Mouse (Mus musculus): ENCODE data around the gene Krt6a.
"Not testable (repeated sequence)": the region's sequence is repeated elsewhere in the genome, so short reads cannot be mapped to it uniquely, and the experiment has no call there.

Krt6a gene

GRCm38 (mm10) chr15:101694207-101694606 lies at the start of gene Krt6a:
Krt6a (minus strand) TSS chr15:101694307.
- DNase-seq (ENCODE audit: low read depth, low spot score): no peak

- DNase-seq (ENCODE audit: low read depth, low spot score): peak; percentile 10
These were observed 48.6 kb upstream of the Krt6a start, which contains the start of gene Krt71 for GRCm38 (mm10) chr15:101742711-101743110. Krt71 (minus strand) TSS chr15:101743109.

- DNase-seq (ENCODE audit: low read depth, low spot score): no peak
These were observed 43.7 kb upstream of the Krt6a start for GRCm38 (mm10) chr15:101737786-101738185.

GRCm38 (mm10) chr15:101730653-101731052 lies 36.5 kb upstream of the Krt6a start:
- no peak for DNase-seq (ENCODE audit: low read depth, low spot score)

- no peak for DNase-seq (ENCODE audit: low read depth, low spot score)
These were observed 30.6 kb upstream of the Krt6a start for GRCm38 (mm10) chr15:101724686-101725085.

- no peak for DNase-seq (ENCODE audit: low read depth, low spot score)
These were observed 21.7 kb upstream of the Krt6a start for GRCm38 (mm10) chr15:101715831-101716230.

GRCm38 (mm10) chr15:101714356-101714755 lies 20.2 kb upstream of the Krt6a start:
- DNase-seq (ENCODE audit: low read depth, low spot score): no peak

- DNase-seq (ENCODE audit: low read depth, low spot score): no peak
These were observed 19.6 kb upstream of the Krt6a start for GRCm38 (mm10) chr15:101713731-101714130.

GRCm38 (mm10) chr15:101712720-101713119 lies 18.6 kb upstream of the Krt6a start, which contains the start of gene Krt5:
Krt5 (minus strand) TSS chr15:101712898.
- no peak for DNase-seq (ENCODE audit: low read depth, low spot score)

GRCm38 (mm10) chr15:101708683-101709082 lies 14.6 kb upstream of the Krt6a start:
- DNase-seq (ENCODE audit: low read depth, low spot score): peak; percentile 14

GRCm38 (mm10) chr15:101707454-101707853 lies 13.3 kb upstream of the Krt6a start:
- DNase-seq (ENCODE audit: low read depth, low spot score): no peak

GRCm38 (mm10) chr15:101704066-101704465 lies 10.0 kb upstream of the Krt6a start:
- peak; percentile 68 for DNase-seq (ENCODE audit: low read depth, low spot score)

- DNase-seq (ENCODE audit: low read depth, low spot score): peak; percentile 34
These were observed 8.3 kb upstream of the Krt6a start for GRCm38 (mm10) chr15:101702380-101702779.

- DNase-seq (ENCODE audit: low read depth, low spot score): no peak
These were observed 5.8 kb upstream of the Krt6a start for GRCm38 (mm10) chr15:101699866-101700265.

GRCm38 (mm10) chr15:101699192-101699591 lies 5.1 kb upstream of the Krt6a start:
- DNase-seq (ENCODE audit: low read depth, low spot score): no peak

GRCm38 (mm10) chr15:101697326-101698188 lies 3.5 kb upstream of the Krt6a start:
- no peak for DNase-seq (ENCODE audit: low read depth, low spot score)

- DNase-seq (ENCODE audit: low read depth, low spot score): not testable (repeated sequence)
These were observed 3.6 kb downstream of the Krt6a start for GRCm38 (mm10) chr15:101690460-101690859.

- no peak for DNase-seq (ENCODE audit: low read depth, low spot score)
These were observed 5.9 kb downstream of the Krt6a start for GRCm38 (mm10) chr15:101688161-101688560.

GRCm38 (mm10) chr15:101680187-101680586 lies 13.9 kb downstream of the Krt6a start, which contains the start of gene Krt6b:
Krt6b (minus strand) TSS chr15:101680287.
- DNase-seq (ENCODE audit: low read depth, low spot score): no peak

- DNase-seq (ENCODE audit: low read depth, low spot score): no peak
These were observed 18.1 kb downstream of the Krt6a start for GRCm38 (mm10) chr15:101675978-101676377.

GRCm38 (mm10) chr15:101652736-101653265 lies 41.3 kb downstream of the Krt6a start:
- DNase-seq (ENCODE audit: low read depth, low spot score): no peak

GRCm38 (mm10) chr15:101647280-101647679 lies 46.8 kb downstream of the Krt6a start, which contains the start of gene Gm5478:
Gm5478 (minus strand) TSS chr15:101647380.
- DNase-seq (ENCODE audit: low read depth, low spot score): no peak
